Mouse (Mus musculus) left cerebral cortex, adult 11 months (tissue): Measurements from ENCODE around the gene Sez6.

Experiments
- DNase-seq: peaks from one replicate; pipeline ENCODE4 v3.0.0; 2022; ENCODE audit warnings: low spot score

The Sez6 gene

DNA sequence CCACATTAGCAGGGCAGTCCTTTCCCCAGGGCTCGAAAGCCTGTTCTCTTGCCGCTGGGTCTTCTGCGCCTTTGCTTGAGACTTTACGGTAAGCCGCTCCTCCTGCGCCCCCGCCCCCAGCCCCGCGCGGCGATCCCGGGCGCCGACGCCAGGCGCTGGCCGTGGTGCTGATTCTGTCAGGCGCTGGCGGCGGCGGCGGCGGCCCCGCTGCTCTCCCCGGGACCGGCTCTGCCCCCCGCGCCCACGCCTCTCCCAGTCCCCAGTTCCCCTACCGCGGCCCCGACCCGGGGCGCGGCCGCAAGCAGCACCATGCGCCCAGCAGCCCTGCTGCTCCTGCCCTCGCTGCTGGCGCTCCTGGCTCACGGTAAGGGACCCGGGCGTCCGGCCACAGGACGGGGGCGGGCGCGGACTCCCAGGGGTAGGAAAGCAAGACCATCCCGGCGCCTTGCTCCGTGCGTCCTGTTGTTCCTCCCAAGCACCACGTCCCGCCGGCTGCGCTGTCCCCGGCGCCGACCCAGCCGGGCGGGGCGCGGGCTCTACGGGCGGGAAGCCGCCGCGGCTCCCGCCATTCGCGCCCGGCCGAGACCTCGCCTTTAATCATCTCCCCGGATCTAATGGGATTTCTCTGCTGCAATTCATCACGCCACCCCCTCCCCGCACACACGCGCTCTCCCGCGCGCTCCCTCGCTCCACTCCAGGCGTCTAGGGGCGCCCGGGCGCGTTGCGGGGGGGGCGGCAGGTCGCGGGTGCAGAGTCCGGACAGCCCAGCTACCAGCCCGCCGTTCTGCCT is at the start of gene Sez6:
TSS of gene Sez6 (plus strand) at position 50 of the 790 bp plus-strand sequence.
- DNase-seq, result peak; percentile 66

DNA sequence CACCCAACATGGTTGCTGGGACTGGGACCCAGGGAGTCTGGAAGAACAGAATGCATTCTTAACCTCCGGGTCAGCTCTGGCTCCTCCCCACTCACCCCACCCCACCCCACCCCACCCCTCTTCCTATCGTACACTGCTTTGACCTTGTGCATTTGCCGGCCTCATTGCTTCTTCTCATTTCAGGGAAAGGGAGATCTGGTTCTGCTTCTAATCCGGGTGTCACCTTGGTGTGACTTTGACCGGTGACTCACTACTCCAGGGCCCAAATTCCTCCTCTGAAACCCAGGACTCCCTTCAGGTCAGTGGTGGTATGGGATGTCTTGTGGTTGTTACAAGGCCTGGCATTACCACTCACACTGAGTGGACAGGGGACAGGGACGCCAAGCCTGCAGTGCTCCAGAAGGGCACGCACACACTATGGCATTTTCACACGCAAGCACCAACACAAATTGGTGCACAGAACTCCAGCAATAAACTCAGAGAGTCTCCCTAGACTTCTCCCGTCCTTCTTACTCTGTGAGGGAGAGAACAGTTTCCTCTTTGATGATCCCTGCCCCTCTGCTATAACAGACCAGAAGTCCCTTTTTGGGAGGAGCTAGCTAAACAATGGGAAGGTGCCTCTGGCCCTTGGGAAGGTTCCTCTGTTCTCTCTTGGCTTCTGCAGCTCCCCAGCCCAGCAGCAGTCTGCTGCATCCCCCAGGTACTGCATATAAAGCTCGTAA is 45.9 kb upstream of the Sez6 start:
- no peak for DNase-seq

DNA sequence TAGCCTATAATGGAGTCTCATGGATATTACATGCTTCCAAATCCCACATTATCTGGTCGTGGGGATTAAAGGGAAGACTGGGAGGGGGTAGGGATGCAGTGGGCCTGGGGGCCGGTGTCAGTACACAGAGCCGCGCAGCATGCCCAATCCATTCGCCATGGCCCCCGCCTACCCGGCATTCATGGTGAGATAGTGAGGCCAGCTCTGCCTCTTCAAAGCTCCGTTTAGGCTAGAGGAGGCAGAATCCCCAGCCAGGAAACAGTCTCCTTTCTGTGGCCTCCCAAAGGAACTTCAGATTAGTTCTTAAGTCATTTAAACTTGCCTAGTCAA is 45.4 kb upstream of the Sez6 start:
- DNase-seq, result no peak

DNA sequence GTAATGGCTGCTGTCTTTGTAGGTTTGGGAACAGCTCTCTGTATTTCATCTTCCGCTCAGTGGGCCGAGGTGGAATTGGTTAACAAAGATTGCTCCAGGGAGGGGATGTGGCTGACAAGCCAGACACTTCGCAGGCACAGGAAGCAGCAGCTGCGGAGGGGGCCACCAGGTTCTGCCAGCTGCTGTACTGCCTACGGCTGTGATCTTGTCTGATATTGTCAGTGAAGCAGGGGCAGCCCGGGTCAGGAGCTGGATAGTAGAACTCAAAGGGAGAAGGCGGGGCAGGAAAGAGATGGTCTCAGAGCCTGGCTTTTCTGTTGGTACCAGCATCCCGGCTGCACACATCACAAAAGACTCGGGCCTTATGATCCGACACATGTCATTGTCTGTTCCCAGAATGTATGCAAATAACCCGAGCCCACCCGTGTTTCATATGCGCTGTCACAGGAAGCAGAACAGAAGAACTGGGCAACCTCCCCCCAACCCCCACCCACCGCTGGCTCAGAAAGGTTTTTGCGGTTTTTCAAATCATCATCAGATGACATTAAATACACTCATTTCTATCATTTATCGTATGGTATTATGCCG is 43.1 kb upstream of the Sez6 start:
- no peak for DNase-seq

DNA sequence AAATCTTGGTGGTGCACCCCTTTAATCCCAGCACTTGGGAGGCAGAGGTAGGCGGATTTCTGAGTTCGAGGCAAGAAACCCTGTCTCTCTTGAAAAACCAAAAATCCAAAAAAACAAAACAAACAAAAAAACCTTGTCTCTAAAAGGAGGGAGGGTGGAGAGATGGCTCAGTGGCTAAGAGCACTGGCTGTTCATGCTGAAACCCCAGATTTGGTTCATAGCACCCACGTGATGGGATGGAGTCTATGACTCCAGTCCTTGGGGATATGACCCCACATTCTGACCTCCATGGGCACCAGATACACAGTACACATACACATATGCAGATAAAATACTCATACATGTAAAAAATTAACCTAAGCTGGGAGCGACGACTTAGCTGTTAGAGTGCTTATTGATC is 41.8 kb upstream of the Sez6 start:
- DNase-seq, result no peak

DNA sequence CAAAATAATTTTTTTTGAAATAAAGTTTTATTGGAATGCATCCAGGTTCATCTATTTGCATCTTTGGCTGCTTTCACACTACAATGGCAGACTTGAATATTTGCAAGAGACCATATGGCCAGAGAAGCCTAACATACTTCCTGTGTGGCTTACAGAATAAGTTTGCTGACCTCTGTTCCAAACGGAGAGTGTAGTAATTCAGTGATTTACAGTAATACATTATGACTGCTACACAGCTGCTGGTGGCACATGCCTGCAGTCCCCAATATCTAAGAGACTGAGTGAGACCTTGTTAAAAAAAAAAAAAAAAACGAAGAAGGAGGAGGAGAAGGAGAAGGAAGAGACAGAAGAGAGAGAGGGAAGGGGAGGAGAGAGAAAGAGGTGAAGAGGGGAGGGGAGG is 41.1 kb upstream of the Sez6 start:
- DNase-seq, result no peak

DNA sequence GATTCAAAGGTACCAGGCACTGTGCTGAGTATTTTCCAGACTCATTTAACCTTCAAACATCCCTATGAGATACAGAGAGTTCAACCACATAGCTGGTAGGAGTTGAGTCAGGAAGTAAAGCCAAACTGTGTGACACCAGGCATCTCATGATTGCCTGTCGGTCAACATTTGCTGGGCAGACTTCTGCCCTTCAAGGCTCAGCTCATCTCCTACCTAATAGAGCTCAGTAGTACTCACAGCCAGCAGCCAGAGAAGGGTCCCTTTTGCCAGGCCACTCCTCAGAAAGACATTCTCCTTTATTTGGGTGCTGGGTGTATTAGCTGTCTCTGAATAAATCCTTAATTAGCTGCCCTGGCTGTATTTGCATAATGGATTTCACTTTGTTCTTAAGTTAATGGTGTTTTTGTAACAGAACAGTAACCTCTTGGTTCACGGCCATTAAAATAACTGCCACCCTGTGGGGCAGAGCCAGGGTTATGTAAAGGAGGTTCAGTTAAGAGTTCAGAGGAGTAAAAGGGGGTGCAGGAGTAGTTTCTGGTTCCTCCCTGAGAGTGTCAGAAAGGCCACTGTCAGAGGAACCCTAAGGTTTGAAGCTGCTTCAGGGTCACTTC is 39.8 kb upstream of the Sez6 start:
- no peak for DNase-seq

DNA sequence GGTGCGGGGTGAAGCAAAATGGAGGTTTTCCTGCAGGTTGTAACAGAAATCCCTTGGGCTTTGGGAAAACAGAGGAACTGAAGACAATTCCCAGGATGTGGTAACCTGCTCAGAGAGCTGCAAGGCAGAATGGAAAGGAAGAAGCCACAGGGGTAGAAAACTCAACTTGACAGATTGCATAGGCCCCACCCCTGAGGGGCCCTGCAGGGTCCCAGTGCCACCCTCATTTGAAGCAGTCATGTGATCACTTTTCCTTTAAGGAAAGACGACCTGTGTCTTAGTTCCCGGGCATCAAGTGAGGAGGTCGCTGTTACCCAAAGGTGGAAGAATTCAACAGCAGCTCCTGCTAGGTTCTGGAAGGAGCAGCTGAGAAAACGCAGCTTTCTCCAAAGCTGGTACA is 37.7 kb upstream of the Sez6 start:
- DNase-seq, result no peak

DNA sequence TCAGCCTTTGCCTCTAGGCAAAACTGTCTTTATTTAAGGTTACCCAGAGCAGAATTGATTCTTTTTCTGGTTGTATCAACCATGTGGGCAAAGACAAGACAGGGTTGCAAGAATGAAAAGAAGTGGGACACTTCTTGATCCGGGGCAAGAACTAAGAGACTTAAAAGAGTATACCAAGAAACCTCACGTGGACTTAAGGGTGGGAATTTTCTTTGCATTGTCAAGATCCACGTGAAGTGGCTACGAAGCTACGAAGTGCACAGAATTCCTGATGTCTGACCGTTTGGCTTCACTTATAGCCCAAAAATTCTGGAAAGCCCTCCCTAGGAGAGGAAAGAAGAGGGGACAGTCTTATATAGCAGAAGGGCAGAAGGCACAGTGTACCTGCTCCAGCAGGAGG is 37.3 kb upstream of the Sez6 start:
- no peak for DNase-seq

DNA sequence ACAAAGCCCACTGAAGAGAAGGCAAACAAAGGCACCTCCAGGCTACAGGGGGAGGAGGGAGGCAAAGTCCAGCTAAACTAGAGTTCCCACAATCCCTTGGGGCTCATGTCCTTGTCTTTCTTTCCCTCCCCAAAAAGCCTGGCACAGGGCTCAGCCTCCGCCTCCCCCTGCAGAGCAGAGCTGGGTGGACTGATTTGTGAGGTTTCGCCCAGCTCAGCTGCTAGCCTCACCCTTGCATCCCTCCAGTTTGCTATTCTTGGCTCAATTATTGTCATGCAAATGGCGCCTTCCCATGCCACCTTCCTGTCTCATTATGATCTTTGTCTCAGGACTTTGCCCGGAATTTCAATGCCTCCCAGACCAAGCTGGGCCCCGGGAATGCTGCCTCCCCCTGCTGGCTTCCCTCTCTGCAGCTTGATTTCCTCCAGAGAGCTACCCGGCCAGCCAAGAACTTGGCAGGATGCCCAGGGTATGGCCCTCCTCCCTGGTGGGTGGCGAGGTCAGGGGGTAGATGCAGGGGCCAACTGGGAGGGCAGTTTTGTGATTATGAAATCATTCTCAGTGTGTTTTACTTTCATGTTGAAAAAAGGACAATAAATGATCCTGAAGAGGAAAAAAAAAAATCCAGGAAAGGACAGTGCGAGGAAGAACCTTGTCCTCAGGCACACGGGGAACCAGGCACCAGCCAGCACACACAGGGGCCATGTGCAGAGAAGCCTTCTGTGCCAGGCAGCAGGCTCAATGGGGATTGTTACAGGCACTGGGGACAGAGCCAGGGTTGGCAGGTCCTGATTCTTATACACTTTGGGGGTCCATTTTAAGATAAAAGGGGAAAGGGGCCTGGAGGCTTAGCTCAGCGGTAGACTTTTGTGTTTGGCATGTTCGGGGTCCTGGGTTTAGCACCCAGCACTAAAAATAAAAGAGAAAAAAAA is 36.5 kb upstream of the Sez6 start, which contains the start of gene Pipox:
TSS of gene Pipox (minus strand) at position 310 of the 932 bp plus-strand sequence.
- DNase-seq, result peak; percentile 77

DNA sequence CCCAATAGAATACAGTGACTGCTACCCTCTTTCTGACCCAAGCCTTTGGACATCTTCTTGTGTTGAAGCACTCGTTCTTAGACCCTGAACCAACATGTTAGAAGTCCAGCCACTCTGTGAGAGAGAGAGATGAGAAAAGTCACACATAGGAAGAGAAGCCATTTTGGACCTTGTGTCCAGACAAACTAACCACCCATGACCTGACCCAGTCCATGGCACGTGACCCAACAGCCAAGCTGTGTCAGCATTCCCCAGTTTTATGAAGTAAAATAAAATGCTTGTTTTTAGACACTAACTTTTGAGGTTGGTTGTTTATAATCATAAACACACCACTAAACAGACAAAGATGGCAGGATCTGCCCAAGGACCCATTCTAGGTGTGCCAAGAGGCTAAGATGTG is 35.6 kb upstream of the Sez6 start:
- no peak for DNase-seq

DNA sequence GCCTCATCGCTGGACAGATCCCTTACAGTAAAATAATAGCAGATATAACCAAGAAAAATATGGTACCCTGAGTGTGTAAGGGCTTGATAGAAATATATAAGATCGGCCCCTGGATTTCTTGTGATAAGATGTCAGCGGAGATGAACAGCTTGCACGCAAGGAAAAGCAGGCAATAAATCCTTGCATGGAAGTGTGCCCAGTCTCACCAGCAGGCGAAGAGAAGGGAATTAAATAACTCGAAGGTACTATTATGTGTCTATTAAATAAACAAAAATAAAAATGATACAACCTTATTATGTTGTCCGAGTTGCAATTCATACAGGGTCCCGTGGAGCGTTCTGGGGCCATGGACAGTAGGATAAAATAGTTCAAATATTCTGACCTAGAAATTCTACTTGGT is 34.6 kb upstream of the Sez6 start:
- no peak for DNase-seq

DNA sequence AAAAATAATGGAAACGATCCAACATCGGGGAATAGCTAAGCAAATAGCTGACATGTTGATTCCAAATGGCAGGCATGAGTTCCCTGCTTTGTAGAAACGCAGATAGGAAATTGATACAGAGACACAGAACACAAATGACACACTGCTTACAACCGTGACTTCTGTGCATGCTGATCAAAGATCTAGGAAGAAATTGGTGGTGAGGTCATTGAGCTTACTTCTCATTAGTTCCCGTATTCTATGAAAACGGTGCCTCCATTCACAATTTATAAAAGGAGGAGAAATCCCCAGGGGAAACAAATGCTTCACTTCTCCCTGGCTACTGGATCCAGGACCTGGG is 34.1 kb upstream of the Sez6 start:
- DNase-seq, result no peak

DNA sequence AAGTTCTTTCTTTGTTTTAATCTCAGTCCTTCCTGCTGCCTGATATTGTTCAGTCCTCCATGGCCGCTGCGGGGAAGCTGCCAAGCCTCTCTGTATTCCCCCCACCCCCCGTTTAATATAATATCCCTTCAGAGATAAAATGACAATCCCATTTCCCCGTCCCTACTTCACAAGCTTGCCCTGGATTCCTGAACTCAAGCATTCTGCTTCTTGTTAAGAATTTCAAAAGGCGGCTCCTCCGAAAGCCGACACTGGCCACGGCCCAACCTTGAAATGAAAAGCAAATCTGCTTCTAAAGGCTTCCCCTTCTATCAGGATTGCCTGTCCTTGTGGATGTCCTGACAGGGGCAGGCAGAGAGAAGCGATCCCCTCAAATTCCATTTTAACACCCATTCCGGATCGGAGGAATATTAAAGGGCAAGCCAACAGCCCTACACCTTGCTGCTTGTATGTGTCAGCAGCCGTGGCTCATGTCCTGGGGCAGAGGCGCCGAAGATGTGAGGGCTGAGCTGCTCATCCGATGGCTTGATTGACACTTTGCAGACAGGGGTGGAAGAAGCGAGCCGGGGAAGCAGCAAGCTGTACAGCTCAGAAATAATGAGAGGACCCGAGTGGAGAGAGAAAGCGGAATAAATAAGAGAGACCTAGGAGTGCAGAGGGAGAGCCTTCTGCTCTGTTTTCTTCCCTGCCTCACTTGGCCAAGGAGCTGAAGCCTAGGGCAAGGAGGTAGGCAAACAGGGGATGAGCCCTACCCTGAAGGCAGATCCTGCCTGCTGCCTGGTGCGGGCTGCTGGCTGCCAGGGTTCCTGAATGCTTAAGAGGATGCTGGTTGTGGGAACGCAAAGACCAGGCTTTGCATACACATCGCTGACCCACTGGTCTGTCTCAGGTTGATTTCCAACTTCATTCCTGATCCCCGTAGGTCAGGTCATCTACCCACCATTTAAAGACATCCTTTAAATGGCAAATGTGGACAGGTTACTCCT is 33.5 kb upstream of the Sez6 start:
- no peak for DNase-seq

DNA sequence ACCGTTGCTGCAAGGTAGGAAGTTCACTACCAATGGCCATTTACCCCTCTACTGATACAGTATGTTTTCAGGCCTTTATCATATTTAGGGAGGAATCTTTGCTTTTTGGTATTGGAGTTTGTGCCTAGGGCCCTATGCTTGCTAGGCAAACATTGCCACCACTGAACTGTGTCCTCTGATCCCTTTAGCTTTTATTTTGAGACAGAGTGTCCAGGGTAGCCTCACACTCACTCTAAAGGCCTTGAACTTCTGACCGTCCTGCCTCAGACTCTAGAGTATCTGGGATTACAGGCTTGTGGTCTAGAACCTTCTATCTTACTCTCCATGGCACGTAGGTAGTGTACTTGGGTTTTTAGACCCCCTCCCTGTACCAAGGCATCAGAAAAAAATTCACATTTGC is 30.4 kb upstream of the Sez6 start:
- no peak for DNase-seq

DNA sequence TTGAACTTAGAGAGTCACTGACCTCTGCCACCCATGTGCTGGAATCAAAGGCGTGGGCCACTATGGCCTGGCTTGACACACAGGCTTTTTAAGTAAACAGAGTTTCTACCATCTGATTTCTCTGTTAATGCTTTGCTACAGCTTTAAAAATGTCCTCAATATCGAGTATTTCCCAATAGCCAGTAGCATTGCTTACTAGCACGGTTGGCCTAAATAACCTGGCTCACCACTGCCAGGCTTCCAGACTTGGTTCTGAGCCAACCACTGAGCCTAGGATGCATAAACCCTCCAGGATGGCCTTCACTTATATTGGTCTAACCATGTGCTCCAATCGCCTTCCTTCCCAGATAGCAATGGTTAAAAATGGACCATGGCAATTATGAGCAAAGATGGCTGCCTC is 29.9 kb upstream of the Sez6 start:
- no peak for DNase-seq

DNA sequence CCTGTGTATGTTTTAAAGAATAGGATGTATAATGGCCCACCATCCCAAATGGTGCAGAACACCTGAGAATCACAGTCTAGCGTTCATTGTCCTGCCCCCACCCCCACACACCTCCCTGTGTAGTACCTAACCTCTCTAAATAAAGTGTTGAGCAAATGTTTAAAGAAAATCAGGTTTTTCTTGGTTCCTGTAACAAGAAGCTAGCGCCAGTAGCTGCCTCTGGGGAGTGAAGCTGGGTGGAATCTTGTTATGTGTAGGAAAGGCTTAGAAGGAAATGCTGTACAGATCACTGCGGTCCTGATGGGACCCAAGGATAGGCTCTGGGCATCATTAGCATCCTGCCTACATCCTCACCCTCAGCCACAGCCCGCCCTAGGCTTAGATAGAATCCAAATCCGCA is 29.2 kb upstream of the Sez6 start:
- DNase-seq, result no peak

DNA sequence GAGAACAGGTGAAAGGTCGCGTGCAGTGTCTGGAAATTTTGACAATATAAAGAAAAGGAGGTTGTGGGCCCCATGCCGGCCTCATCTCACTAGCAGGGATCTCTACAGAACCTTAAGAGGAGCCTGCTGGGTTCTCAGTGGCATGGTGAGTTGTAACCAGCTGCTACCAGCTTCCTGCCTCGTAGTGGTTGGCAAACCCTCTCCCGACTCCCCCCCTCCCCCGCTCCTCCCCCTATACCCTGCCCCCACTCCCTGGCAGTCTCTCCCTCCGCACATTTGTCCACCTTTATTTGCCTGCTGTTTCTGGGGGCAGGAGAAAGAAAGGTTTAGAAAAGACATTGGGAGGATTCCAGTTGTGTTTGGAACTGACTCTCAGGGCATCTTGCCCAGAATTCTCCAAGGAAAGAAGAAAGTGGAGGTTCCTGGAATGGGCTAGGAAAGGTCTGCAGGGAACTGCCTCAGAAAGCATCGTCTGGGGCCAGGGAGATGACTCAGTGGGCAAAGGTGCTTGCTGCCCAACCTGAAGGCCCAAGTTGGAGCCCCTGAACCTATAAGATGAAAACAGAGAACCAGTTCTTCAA is 28.7 kb upstream of the Sez6 start:
- DNase-seq, result no peak

DNA sequence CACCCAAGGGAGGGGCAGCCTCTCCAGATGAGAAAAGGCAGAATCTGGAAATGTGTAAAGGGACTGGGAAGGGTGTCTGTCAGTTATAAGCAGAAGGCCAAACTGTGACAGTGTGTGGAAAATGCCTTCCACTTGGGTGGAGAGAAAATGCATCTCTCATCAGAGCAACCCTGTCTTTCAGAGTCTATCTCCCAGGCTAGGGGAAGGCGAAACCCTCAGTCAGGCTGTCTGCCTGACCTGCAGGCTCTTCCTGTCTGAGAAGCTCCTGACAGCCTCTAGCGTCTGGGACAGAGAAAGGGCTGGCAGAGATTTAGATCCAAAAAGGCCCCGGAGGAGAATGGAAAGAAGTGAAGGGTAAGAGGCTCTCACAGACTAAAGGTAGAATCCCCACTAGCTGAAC is 26.8 kb upstream of the Sez6 start:
- no peak for DNase-seq

DNA sequence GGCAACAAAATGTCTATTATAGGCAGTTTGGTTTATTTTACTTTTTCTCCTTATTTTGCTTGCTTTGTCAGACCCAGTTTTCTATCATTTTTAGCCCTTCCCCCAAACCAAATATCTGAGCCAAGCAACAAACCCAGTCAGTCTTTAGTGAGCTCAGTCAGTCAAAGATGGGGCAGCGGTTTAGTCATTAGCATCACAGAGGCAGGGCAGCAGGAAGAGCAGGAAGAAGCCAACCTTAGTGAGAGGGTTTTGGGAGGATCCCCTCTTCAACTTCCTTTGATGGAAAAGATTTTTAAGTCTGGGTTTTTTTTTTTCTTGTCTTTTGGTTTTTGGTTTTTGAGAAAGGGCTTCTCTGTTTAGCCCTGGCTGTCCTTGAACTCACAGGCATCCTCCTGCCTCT is 25.9 kb upstream of the Sez6 start:
- no peak for DNase-seq
